Mouse (Mus musculus): ENCODE data around the gene Pitx3.
A peak's percentile ranks its signal among the peaks of the same experiment; 100 is the strongest.
"Not testable (repeated sequence)": the region's sequence is repeated elsewhere in the genome, so short reads cannot be mapped to it uniquely, and the experiment has no call there.

Pitx3 gene

DNA sequence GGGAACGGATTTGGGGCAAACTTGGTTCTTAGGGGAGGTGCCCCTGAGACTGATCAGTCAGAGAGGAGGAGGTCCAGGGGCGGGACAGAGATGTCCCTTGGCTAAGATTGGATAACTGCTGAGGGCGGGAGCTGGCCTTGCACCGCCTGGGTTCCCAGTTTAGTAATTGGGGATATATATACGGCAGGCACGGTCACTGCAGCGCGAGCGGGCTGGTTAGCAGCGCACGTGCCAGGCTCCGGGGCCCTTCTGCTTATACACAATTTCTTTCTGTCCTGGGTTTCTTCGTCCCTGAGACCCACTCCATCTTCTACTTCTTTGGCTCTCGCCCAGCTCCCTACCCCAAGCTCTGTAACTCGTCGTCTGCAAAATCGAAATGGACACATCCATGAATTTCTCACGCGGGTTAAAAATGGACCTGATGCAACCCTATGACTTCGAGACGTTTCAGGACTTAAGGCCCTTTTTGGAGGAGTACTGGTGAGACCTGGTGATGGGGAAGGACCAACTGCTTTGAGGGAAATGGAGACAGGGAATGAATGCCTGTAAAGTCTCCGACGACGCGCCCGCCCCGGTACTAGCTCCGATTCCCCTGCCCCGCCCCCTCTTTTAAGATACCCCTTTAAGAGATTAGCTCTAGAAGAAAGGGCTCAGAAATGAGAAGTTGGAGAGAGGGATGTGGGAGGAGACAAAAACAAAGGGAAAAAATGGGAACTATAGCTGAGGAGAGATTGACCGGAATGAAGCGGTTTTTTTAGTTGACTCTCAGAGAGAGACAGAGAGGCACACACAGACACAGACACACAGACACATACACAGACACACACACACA, 16.2 kb downstream of the Pitx3 start, which contains the start of gene Elovl3:
Elovl3 (plus strand) TSS at position 204 of the 832 bp plus-strand sequence.
- peak; percentile 77 for DNase-seq (ENCODE audit: low read depth, low spot score)

DNA sequence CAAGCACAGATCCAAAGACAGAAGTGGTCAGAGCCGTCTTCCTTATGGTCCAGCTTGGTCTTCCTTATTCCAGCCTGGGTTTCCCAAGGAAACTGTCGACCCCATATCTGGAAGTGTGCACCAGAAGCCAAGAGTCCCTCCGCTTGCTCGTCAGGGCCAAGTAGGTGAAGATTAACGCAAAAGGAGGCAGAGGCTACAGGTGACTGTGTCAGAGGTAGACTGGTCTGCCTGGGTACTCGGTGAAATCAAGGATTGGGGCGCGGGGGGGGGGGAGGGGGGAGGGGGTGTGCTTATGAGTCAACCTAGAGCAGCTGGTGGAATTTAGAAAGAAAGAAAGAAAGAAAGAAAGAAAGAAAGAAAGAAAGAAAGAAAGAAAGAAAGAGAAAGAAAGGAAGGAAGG, 16.8 kb downstream of the Pitx3 start:
- no peak for DNase-seq (ENCODE audit: low read depth, low spot score)

GRCm38 (mm10) chr19:46129737-46130136, 18.4 kb downstream of the Pitx3 start:
- not testable (repeated sequence) for DNase-seq (ENCODE audit: low read depth, low spot score)

DNA sequence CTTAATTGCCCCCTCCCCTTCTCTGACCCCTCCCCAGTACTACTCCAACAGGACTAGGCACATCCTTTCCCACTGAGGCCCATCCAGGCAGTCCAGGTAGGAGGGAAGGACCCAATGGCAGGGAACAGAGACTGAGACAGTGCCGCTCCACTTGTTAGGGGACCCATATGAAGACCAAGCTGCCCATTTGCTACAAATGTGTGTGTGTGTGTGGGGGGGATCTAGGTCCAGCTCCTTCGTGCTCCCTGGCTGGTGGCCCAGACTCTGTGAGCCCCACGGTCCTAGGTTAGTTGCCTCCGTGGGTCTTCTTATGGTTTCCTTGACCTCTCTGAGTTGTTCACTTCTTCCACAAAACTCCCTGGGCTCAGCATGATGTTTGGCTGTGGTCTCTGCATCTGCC, 21.8 kb downstream of the Pitx3 start:
- DNase-seq (ENCODE audit: low read depth, low spot score), result no peak

DNA sequence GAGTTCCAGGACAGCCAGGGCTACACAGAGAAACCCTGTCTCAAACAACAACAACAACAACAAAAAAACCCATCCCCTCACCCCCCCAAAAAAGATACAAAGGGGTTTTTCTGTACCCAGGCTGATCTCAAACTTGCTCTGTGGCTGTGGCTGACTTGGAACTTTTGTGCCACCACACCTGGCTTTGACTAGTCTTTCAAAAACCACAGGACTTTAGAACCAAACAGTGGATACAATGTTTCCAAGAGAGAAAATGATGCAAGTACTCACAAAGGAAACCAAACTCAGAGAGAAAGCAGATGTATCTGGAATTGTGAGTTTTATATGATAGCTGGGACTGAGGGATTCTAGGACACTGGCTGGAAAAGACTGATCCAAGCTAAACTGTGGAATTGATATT, 23.5 kb downstream of the Pitx3 start:
- no peak for DNase-seq (ENCODE audit: low read depth, low spot score)

DNA sequence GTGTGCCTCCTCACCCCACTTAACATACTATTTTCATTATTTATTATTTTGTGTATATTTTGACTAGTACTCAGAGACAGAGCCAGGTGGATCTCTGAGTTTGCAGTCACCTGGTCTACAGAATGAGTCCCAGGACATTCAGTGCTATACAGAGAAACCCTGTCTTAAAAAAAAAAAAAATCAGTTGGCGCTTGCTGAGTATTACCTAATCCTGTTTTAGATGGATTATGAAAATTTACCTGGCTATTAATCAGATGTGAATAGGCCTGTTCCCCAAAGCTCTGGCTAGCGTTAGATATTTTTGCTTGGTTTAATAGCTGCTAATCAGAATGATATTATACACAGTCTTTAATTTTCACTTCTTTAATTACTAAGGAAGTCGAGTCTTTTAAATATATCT, 24.2 kb downstream of the Pitx3 start:
- DNase-seq (ENCODE audit: low read depth, low spot score), result no peak

- DNase-seq (ENCODE audit: low read depth, low spot score), result no peak
These were observed 27.3 kb downstream of the Pitx3 start for GRCm38 (mm10) chr19:46120872-46121271.

- no peak for DNase-seq (ENCODE audit: low read depth, low spot score)
These were observed 28.7 kb downstream of the Pitx3 start for GRCm38 (mm10) chr19:46119458-46119857.

- peak; percentile 19 for DNase-seq (ENCODE audit: low read depth, low spot score)
These were observed 33.5 kb downstream of the Pitx3 start for GRCm38 (mm10) chr19:46114617-46115016.

- no peak for DNase-seq (ENCODE audit: low read depth, low spot score)
These were observed 37.3 kb downstream of the Pitx3 start for GRCm38 (mm10) chr19:46110781-46111180.

DNA sequence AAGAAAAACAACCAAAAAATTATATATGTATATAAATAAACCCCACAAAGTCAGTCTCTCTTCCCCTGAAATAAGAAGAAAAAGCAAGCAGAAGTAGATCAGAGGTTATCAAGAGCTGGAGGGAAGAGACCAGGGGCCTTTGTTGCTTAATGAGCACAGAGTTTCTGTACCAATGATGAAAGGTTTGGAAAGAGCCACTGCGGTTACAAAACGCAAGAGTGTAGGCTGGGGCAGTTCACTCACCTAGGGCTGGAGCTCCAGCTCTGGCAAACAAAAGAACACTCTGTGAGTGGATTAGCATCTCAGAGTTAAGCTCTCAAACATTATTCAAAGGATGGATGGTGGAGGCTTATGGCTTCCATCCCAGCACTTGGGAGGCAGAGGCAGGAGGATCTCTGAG, 37.9 kb downstream of the Pitx3 start:
- no peak for DNase-seq (ENCODE audit: low read depth, low spot score)

DNA sequence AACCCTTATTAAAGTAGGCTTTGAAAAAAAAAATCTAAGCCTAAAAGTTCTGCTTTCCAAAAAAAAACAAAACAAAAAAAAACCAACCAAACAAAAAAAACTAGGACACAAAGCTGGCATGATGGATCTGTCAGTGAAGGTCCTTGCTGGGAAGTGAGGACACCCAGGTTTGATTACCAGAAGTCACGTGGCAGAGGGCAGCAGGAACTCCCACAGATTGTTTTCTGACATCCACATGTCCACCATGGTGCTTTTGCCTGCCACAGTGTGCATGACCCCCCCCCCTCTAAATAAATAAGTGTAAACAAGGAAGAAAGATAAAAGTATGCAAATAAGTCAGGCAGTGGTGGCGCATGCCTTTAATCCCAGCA, 44.0 kb downstream of the Pitx3 start:
- DNase-seq (ENCODE audit: low read depth, low spot score), result no peak

DNA sequence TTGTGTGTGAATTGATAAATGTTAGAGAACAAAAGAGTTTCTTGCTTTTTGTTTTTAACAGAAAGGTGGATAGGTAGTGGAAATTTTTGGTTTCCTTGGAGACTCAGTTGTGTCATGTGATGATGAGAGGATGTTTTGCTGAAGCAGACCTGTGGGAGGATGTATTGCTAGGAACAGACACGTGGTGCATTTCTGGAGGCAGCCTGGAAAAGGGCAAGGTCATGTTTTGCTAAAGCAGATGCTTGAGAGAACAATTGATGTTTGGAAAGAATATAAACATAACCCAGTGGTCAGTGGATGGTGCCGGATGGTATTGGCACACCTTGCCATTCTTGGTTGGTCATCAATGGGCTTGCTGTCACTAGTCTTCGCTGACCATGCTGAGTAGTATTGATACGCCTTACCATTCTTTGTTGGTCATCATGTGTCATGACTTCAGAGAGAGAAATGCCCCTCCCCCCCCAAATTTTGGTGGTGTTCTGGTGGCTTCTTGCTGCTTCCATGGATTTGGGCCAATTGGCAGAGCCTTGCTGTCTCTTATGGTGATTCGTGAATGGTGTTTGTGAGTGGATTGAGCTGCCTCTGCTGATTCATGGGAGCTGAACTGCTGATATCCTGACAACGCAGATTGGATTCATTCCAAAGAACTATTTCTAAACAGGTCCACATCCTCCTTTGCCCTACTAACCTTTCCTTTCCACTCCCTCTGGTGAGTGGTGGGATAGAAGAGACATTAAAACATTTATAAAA, 44.5 kb downstream of the Pitx3 start:
- DNase-seq (ENCODE audit: low read depth, low spot score), result no peak

GRCm38 (mm10) chr19:46099561-46099960, 48.6 kb downstream of the Pitx3 start:
- DNase-seq (ENCODE audit: low read depth, low spot score), result no peak

GRCm38 (mm10) chr19:46096396-46096795, 51.7 kb downstream of the Pitx3 start:
- no peak for DNase-seq (ENCODE audit: low read depth, low spot score)

GRCm38 (mm10) chr19:46095291-46095690, 52.8 kb downstream of the Pitx3 start:
- no peak for DNase-seq (ENCODE audit: low read depth, low spot score)

- no peak for DNase-seq (ENCODE audit: low read depth, low spot score)
These were observed 54.0 kb downstream of the Pitx3 start for GRCm38 (mm10) chr19:46094144-46094543.

- DNase-seq (ENCODE audit: low read depth, low spot score), result no peak
These were observed 56.5 kb downstream of the Pitx3 start for GRCm38 (mm10) chr19:46091641-46092040.

DNA sequence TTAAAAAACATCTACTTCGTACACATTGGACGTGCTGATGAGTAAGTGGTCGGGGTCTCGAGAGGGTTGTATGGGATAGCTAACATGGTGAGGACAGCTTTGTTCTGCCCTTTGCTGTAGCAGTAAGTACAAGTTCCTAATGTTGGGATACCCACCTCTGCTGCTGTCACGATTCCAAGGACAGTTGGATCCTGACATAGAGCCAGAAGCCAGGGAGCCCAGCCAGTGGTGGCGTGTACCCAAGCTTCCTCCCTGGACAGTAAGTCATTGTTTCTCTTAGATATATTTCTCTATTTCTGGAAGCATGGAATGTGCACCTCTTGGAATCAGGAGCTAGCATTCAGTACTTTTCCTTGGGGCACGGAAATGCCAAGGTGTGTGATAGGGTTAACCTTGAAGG, 60.3 kb downstream of the Pitx3 start:
- DNase-seq (ENCODE audit: low read depth, low spot score), result no peak

DNA sequence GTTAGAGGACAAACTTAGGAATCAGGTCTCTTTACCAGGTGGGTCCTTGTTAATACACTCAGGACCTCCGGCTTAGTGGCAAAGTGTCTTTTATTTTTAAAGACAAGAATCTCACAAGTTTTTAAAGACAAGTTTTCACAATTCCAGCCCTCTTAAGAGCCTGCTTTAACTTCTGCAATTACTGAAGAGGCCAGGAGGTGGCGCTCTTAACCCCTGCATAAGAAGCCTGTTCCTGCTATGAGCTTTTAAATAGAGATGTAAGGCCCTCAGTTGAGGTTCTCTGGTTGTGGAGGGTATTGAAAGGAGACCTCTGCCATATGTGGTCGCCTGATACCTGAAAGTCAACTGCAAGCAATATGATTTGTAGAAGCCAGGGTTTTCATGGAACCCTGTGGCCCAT, 61.8 kb downstream of the Pitx3 start:
- peak; percentile 78 for DNase-seq (ENCODE audit: low read depth, low spot score)

Measured in A20 (cell line).